Mouse (Mus musculus): ENCODE data around the gene Cbr1.

Gene Cbr1

DNA sequence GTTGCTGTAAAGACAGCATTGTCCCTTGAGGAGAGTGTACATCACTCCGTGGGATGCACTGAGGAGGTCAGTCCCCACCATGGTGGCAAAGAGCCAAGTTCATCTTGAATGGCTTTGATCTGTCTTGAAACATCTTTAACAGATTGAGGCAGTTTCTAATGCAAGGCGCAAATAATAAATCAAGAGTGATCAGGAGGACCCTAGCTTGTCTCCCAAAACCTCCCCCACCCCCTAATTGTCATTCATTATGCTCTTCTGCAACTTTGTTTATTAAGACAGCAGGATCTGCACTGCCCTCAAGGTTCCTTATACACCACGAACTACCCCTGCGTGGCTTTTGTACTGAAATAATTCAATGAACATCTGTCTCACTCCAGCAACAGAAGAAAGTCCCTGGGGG lies at the start of gene Cbr1:
Cbr1 (plus strand) TSS at position 301 of the 400 bp plus-strand sequence.
- DNase-seq: no peak

GRCm38 (mm10) chr16:93557646-93558045 lies 48.0 kb upstream of the Cbr1 start:
- no peak for DNase-seq

DNA sequence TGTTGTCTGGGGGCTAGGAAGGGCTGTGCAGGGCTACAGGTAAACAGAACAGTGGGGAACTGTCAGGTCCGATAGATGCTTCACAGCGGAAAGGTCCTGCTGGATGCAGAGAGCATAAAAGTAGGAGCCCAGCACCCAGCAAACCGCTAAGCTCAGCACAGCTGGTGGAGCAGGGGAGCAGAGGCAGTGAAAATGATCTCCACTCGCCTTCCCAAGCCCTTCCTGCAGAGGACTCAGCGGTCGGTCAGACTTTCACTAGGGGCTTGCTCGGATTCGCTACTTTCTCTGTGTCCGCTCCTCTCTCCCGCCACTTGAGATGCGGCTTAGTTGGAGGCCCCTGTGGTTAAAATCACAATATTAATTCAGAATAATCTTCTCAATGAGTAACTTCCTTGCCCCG lies 47.2 kb upstream of the Cbr1 start:
- DNase-seq: no peak

GRCm38 (mm10) chr16:93572383-93572782 lies 33.3 kb upstream of the Cbr1 start:
- DNase-seq: no peak

DNA sequence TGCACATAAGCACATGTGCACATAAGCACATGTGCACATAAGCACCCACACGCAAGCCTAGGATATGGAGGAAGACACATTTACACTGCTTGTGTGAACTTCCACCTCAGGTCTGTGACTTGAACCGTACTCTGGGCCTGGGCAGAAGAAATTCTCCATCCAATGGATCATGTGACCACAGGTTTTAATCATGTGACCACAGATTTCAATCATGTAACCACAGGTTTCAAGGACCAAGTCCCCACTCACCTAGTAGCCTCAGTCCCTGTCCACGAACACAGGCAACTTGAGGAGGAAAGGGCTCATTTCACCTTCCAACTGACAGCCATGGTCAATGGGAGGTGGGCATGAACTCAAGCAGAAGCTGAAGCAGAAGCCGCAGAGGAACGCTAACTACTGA lies 32.2 kb upstream of the Cbr1 start:
- DNase-seq: no peak

GRCm38 (mm10) chr16:93574521-93575191 lies 31.0 kb upstream of the Cbr1 start:
- no peak for DNase-seq

GRCm38 (mm10) chr16:93575574-93575973 lies 30.1 kb upstream of the Cbr1 start:
- no peak for DNase-seq

GRCm38 (mm10) chr16:93576412-93577082 lies 29.1 kb upstream of the Cbr1 start:
- peak; percentile 69 to 89 for DNase-seq

GRCm38 (mm10) chr16:93578346-93579005 lies 27.2 kb upstream of the Cbr1 start:
- peak; percentile 32 to 61 for DNase-seq

GRCm38 (mm10) chr16:93581125-93581524 lies 24.5 kb upstream of the Cbr1 start:
- DNase-seq: no peak

DNA sequence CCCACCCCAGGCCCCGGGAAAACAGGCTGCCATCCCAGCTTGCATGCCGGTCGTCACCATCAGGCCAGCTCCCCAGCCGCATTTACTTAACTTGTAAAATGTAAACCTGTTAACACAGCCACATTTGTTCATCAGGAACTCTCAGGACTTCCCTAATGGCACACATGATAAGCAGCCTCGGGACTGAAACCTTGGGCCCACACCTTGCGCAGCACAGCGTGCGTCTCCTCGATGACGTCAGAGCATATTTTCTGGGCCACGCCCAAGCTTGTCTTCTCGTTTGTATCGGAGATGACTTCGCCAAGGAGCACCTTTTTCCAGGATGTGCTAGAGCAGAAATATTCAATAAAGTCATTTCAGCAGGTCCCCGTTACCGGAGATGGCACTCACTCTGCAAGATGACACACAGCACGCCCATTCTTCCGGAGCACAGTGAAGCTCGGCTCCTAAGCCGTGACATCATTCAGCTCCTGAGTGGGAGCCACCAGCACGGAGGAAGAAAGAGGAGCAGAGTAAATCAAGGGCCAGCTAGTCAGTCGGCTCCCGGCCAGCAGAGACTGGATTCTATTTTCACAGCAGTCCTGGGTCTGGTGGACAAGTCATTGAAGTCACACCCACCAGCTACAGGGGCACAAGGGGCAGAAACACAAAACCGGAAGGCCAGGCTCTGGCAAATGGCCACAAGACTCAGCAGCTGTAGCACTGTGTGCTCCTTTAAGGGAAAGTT lies 20.5 kb upstream of the Cbr1 start:
- peak; percentile 13 to 53 for DNase-seq

DNA sequence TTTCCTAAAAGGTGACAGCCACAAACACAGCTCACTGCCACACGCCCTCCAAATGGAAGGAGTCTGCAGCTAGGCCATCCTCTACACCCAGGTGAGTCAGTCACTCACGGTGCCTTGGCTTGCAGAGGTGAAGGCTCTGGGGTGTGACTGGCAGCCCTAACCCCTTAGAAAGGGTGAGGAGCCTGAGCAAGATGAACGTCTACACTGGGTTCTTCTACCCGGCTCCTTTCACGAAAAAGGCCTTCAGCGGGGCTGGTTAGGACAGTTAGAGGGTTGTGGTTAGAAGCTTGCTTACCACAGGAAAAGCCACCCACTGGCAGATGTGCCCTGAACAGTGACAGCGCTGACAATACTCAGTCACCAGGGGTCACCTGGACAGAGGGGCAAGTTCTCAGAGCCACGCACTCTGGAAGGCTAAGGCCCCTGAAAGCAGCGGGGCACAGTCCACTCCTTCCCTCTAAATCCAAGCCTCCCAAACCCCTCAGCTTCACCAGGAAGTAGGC lies 19.9 kb upstream of the Cbr1 start:
- DNase-seq: no peak

DNA sequence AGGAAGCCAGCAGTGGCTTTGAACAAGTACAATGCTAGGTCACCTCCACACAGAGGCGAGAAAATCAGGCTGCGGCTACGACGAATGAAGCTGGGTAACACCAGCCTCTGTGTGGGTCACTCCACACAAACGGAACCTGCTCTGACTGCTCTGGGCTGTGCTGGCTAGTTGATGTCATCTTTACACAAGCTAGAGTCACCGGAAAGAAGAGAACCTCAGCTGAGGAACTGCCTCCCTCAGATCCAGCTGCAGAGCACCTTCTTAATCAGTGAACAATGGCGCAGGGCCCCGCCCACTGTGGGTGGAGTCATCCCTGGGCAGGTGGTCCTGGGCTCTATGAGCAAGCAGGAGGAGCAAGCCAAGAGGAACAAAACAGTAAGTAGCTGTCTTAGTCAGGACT lies 19.3 kb upstream of the Cbr1 start:
- DNase-seq: no peak

- DNase-seq: no peak
Measured at GRCm38 (mm10) chr16:93588281-93588680, 17.4 kb upstream of the Cbr1 start.

- no peak for DNase-seq
Measured at GRCm38 (mm10) chr16:93590915-93591314, 14.7 kb upstream of the Cbr1 start.

- no peak for DNase-seq
Measured at GRCm38 (mm10) chr16:93591450-93592430, 13.9 kb upstream of the Cbr1 start.

DNA sequence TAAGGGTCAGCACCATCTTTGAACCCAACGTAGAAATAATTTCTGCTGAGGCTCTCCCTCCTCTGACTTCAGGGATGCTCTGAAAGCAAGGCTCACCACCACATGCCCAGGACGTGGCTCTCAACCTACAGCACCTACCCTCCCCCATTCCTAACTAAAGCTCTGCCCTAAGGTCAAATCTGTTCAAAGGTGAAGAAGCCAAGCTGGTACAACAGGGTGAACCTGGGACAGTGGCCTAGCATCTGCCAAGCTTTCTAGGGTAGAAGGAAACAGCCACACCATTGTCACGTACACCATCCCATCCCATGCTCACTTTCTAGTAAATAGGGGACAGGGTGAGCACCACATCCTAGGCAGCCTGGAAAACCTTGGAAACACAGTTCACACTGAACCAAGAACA lies 12.9 kb upstream of the Cbr1 start:
- no peak for DNase-seq

- DNase-seq: no peak
Measured at GRCm38 (mm10) chr16:93593406-93593805, 12.2 kb upstream of the Cbr1 start.

- no peak for DNase-seq
Measured at GRCm38 (mm10) chr16:93594448-93594847, 11.2 kb upstream of the Cbr1 start.

DNA sequence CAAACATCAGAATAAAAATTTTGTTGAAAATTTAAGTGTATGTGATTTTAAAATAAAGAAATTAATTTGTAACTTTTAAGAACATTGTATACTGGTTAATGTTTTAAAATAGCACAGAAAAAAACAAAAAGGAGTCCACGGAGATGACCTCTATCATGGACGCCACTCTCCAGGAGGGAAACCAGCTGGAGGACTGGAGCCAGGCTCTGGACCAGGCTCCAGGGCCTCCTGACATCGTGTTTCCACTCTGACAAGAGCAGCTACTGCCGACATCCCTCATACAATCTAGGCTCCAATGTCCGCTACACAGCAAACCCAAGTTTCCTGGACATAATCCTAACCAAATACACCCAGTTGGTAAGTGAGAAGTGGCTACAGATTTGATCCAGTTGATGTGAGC lies 9.9 kb upstream of the Cbr1 start:
- DNase-seq: no peak

- DNase-seq: peak; percentile 24 to 60
Measured at GRCm38 (mm10) chr16:93596807-93597206, 8.8 kb upstream of the Cbr1 start.

- peak in 1 of 2 experiments; percentile 1 for DNase-seq
Measured at GRCm38 (mm10) chr16:93597551-93597950, 8.1 kb upstream of the Cbr1 start.
